Mouse (Mus musculus) hematopoietic stem cell, adult 5-6 weeks (primary cell): Measurements from ENCODE around the gene Rsph1. TPM values are rescaled to one million over a fixed set of nuclear protein-coding genes. Genes with fewer than 3 reads are reported as not detected.

Experiments
- ATAC-seq, 2 experiments: fragments of 125-278 bp in 1 of 2; replicated peaks in 1 of 2; 2 replicates each; pipeline ENCODE4 v1.8.0; 2016 to 2017; ENCODE audit warnings: inconsistent platforms in 2 of 2, mild to moderate bottlenecking in 2 of 2, moderate number of reproducible peaks in 2 of 2, low read depth in 1 of 2, moderate TSS enrichment in 1 of 2; ENCODE audit not compliant: low FRiP score in 2 of 2, poor library complexity in 2 of 2, severe bottlenecking in 2 of 2, insufficient read depth in 1 of 2, low TSS enrichment in 1 of 2
- total RNA-seq: library from RNA; stranded (forward); fragments of 172-1452, 232-1000 nt; gene quantifications from 2 replicates; pipeline ENCODE4 v1.2.3, GENCODE M21; 2017

The Rsph1 gene
- total RNA-seq, 1 experiment from 2014 or later = 2.9 TPM

DNA sequence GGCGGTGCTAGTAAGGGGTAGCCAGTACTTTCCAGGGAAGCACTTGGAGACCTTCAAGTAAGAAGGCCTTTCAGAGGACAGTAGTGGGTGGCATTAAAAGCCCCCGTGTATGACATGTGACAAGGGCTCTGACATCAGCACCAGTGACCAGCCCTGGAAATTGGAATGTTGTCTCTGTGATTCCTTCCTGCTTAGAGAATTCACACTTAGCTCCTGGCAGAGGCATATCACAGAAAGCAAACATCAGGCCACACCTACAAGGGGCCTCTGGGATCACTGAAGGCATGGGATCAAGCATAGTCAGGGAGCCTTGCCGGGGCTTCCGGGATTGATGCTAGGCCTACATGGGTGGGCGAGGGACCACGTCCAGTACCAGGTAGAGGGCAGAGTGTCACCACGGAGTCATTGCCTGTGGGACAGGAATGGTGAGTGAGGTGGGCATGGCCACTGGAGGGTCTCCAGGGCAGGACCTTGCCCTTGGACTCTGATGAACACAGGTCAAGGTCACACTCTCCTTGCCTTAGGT, 31.2 kb upstream of the Rsph1 start:
- ATAC-seq = no peak

DNA sequence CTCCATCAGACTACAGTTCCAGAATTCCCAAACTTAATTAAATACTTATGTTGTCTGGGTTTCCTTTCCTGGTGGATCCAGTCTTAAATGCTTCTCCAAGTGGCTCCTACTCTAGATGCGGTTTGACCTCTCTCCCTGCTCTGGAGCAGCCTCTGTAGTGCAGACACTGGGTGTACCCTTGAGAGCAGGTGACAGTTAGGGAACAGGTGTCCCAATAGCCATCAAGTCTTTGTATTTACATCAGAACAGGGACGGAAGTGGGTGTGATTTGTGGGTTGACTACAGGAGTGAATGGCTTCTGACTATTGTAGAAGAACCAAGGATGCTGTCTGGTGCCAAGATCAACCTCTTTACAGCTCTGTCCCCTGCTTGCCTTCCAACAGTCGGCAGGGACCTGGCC, 30.6 kb upstream of the Rsph1 start:
- ATAC-seq = no peak

DNA sequence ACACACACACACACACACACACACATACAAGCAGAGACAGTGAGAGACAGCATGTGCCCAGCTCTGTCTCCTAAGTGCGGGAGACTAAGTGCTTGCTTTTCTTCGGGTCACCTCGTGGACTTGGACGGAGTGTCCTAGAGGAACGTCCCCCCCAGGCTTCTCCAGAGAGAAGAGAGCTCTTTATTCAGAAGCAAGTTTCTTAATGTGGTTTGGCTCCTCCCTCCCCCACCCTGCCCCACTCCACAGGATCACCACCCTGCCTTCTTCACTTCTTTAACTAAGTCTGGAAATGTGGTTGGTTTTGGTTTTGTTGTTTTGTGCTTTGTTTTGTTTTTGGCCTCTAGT, 28.6 kb upstream of the Rsph1 start:
- ATAC-seq = no peak

DNA sequence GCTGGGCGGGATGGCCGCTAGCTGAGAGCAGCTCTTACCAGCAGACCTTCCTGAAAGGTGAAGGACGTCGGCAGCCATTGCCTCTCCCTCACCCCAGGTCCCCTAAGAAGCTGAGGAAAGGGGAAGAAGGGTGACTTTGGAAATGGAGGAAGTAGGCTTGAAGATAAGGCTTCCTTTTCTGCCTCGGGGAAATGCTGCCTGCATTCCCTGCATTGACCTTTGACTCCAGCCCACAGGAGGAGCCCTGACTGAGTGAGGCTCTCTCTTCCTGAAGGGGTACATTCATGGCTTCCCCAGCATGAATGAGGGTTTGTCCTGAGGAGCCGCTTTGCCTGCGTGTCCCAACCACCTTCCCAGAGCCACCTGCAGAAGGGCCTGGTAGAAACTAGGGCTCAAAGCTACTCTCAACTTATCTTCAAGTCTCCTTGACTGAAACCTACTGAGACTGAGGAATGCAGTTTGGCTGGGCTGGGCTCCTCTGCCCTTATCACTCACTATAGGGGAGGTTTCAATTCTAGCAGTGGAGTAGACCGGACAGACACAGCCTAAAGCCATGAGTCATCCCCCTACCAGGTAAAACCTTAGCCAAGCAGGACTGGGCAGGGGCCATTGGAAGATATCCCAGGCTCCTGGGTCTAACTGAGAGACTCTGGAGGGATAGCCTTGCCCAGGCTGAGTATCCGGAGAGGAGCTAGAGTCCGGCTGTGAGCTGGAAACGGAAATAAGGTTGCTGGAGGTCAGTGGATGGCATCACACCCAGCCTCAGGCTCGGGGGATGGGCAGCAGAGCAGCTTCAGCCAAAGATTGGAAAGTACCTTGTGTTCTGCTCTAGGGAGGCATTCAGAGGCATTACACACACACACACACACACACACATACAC, 28.0 kb upstream of the Rsph1 start:
- peak; percentile 51; a peak in 2 of 4 replicates for ATAC-seq

DNA sequence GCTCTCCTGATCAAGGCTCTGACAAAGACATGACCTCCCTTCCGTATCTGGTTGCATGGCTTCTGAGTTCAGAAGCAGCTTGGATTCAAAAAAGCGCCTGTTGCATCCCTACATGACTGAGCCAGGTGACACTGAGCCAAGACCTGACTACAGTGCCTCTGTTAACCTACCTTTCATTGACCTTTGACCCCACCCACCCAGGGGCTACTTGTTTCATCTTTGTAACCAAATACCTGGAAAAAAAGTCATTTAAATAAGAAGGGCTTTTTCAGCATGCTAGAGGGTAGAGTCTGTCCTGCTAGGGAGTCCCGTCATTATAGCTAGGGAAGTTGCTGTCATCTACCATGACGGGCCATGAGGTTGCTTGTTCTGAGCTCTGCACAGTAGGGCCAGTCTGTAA, 26.2 kb upstream of the Rsph1 start:
- no peak for ATAC-seq

DNA sequence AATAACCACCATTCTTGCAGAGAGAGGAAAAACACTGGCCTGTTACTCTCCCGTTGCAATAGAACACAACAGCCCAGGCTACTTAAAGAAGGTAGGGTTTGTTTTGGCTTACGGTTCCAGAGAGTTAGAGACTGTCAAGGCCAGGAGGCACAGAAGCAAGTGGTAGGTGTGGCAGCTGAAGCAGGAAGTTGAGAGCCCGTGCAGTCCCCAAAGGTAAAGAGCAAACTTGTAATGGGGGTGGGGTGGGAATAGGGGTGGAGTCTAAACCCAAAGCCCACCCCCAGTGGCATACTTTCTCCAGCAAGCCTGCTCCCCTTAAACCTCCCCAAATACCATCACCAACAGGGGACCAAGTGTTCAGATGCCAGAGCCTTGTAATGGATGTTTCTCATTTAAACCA, 23.6 kb upstream of the Rsph1 start:
- ATAC-seq = no peak

DNA sequence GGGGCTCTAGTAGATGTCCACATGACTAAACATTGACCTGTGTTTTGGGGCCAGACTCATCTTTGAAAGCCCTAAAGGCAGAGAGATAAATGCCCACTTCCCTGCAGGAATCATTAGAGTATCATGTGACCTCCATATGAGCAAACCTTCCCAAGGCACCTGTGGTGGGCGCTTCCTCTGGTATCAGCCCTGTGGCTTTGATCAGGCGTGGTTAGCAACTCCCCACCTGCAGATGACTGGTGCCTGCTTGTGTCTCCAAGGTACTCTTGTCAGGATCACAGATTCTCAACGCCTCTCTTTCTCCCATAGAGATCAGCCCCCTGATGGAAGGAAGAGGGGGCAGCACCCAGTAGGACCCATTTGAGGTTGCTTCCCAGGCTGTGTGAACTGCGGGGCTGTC, 22.8 kb upstream of the Rsph1 start:
- no peak for ATAC-seq

DNA sequence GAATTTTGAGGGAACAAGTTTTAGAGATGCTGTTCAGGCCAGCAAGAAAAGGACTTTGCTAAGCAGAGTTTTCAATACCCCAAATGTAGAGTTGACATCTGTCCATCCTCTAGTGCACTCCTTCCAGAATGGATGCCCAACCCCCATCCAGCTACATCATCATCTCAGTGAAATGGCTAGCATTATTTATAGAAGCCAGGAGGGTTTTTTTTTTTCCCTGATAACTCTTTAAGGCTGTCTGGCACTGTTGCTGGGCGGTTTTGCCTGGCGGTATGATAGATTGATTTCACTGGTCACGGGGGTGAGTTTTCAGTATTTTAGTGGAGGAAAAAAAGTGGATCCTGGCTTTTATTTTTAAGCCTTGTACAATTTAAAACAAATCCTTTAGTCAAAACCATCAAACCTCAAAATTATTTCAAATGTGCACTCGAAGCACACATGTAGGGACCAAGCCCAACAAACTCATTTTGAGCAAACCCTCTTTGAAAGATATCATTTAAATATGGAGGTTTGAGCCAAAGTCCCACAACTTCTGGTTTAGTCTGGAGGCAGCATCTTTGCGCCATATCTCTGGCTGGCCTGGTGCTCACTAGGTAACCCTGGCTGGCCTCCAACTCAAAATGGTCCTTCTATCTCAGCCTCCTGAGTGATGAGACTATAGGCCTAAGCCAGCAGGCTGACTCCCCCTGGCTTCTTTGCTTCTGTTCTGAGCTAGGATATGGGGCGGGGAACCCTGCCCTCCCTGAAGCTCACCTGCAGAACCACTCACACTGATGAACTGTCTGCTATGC, 21.4 kb upstream of the Rsph1 start:
- no peak for ATAC-seq

DNA sequence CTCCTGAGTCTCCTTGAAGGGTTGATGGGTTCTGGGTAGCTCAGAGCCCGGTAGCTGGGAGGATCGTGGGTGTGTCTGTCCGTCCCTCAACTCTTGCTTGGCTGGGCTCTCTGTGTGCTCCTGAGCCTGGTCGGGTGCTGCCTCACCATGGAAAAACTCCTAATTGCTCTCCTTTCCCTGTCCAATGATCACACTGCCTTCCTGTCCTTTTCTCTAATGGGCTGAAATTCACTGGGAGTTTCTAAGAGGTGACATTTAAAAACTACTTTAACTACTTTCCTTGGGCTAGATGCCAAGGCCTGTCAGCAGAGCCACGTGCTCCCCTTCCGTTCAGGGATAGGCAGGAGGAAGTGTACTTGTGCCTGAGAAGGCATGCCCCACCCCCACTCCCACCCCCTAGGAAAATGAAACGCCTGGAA, 20.3 kb upstream of the Rsph1 start:
- ATAC-seq = no peak

DNA sequence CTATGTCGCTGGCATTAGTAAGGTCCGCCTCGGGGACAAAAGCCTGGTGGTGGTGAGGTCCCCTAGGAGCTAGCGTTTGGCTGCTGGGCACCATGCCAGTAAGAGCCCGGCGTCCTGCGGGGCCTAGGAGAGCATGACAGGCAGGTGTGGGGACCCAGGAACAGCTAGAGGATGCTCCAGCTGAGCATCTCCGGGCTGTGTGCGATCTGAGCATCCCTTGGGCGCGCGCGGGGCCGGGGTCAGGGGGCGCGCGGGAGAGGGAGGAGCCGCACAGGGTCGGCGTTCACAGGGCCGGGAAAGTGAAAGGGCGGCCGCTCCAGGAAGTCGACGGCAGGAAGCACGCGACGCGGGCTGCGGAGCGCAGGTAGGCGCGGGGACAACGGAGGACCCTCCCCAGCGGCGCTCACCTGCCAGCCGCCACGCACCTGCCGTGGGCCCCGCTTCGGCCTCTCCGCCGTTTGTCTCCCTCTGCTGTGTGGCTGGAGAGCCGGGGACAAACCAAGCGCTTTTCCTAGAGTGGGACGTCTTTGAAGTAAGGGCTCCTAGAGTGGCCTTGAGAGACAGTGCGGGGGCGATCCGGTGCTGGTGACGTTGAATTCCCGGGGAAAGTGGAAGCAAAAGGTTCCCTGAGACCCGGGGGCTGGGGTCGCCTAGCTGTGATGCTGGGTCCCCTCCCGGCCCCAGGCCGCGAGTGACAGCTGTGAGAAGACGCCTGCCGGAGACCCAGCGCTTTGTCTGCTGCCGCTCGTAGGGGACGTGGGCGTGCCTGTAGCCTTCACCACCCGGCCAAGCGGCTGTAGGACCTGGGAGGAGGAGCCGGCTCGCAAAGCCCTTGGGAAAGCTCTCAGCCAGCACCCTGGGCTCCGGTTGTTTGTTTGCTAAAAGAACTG, 19.0 kb upstream of the Rsph1 start:
- ATAC-seq = peak; percentile 70 to 71

DNA sequence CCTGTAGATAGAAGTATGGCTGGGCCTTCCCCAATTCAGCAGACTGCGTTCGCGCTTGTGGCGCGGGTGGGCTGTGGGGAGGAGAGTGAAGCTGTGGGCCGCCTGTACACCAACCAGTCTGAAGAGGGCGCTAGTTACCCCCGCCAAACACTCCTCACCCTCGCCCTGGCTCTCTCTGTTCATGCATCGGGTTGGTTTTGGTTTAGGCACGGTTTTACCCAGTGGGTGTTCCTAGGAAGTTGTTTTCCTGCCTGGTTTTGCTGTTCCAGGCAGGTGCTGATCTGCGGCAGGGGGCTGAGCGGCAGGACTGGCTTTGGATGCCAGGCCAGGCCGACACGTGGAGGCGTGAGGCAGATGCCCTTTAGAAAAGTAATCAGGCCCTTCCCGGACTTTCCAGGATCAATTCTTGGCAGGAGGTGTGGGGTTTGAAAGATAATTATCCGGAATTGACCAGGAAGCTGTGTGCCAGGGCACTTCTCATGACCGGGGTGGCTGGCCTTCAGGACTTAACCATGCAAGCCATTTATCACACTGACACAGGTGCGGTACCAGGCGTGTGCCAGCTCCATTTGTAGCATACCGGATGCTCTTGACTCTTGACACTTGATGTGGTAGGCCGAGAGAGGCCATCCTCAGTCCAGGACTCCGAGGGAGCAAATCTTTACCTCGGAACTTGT, 18.2 kb upstream of the Rsph1 start:
- peak; percentile 70 to 82 for ATAC-seq

DNA sequence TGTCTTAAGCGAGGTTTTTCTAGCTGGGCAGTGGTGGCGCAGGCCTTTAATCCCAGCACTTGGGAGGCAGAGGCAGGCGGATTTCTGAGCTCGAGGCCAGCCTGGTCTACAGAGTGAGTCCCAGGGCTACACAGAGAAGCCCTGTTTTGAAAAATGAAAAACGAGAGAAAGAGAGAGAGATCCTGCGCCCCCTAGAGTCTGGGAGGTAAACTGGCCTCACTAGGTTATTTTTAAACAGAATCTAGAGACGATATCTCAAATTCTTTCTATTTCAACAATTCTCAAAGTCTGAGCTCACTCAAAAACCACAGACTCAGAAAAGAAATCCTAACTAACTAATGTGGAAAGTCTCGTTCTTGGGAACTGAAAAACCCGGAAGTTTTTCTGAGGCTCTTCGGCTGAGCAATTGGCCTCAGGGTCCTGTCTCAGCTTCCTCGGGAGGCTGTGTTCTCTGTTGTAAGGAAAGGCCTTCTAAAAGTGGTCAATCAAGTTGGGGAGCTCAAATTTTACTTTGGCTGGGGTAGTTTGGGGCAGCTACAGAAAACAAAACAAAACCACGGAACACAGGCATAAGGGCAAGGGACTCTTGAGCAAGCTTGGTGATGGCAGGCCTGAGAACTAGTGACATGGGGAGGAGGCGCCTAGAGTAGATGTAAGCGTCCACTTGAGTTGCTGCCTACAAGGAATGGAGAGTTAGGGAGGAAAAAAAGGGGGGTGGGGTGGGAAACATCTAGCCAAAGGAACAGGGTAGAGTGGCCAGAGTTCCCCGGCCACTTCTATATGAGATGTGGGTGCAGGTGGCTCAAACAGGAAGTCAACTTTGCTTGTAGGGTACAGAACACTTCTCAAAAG, 17.4 kb upstream of the Rsph1 start:
- no peak for ATAC-seq

DNA sequence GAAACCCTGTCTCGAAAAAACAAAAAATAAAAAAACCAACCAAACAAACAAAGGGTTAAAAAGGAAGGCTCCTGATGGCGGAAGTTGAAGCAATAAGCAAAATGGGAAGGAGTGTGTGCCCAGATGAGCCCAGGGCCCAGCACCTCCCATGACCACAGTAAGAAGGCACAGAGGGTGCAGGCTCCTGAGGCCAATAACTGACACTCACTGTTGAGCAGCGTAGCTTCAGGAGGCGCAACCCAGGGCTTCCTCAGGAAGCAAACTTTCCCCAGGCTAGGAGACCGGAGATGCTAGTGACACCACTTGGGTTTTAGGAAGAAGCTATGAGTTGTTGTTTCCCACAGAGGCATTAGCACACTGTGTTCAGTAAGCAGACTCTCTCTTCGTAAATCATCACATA, 13.7 kb upstream of the Rsph1 start:
- peak; percentile 58 to 68 for ATAC-seq

DNA sequence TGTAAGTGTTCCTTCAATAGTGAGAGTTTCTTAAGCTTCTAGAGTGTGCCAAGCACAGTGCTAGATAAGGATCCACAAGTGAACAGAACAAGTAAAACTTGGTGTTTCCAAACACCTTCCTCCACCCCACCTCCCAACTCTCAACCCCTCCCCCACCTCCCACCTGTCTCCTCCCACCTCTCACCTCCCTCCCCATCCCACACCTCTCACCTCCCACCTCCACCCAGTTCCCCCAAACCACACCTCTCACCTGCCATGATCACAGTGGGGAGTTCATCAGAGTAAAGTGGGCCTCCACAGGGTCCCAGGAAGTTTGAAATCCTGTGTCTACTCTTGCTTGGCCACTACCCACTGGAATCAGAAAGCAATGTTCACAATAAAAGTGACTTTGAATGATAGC, 13.1 kb upstream of the Rsph1 start:
- ATAC-seq = no peak

DNA sequence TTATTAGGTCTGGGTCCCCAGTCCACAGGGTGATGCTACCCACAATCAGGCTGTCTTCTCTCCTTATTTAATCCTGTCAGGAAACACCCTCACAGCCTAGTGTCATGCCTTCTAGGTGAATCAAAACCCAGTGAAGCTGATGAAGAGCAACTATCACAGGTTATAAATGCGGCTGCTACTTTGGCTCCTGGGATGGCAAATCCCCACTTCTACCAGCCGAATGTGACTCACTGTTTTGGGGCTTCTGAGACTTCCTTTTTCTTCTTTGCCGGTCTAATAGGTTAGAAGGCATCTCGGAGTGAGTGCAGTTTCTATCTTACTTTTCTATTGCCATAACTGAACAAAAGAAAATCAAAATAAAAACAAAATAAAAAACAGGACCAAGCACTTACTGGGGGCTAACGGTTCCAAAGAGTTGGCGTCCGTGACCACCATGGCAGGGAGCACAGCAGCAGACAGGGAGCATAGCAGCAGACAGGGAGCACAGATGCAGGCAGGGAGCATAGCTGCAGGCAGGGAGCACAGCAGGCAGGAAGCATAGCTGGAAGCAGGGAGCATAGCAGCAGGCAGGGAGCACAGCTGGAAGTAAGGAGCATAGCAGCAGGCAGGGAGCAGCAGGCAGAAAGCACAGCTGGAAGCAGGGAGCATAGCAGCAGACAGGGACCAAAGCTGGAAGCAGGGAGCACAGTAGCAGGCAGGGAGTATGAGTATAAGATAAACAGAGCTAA, 12.0 kb upstream of the Rsph1 start:
- peak in 1 of 2 experiments; percentile 54; a peak in 2 of 4 replicates for ATAC-seq

DNA sequence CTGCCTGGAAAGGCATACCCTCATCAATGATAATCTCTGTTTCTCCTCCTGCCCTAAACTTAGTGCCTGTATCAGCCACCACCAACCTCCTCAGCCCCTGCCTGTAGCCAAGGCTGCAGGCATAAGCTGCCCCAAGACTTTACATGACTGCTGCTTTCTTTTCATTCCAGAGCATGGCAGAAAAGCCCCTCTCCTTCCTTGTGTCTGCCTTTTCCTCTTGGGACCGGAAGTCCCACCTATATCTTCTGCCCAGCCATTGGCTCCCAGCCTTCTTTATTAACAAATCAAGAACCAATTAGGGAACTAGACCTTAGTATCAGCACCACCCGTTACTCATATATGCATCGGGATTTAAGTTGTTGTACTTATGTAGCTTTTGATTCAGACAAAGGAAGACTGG, 10.0 kb upstream of the Rsph1 start:
- ATAC-seq = no peak
